Mouse (Mus musculus): Measurements from ENCODE around the gene Calcoco2. TPM values are rescaled to one million over a fixed set of nuclear protein-coding genes. Genes with fewer than 3 reads are reported as not detected.

Calcoco2 gene
- total and polyA plus RNA-seq, 3 experiments, result not detected

DNA sequence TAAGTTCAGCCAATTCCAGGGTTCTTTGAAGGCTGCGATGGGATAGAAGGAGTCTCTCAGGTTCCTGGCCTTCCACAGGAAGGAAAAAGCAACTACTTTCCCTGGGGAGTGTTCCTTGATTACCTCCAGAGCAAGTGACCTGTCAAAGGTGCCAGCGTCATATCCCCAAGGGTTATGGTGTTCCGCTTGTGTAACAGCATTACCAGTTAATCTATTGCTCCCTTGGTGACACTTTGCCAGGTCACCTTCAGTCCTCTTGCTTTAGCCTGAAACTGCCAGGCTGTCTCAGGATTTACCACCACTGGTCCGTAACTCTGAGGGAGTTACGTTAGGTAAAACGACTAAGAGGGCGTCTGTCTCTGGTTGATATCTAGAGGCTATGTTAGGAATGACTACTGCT is 41.4 kb downstream of the Calcoco2 start:
- Histone ChIP-seq H3K4me3 (ENCODE audit: control insufficient read depth in 1 of 2, insufficient read depth in 1 of 2, low read depth in 2 of 2, low read length in 2 of 2) (no peak overlapping the region), H3K9me3 (replicated peaks; ENCODE audit: insufficient read depth, low read length) (no peaks in the 10 kb centered on the region), H3K4me1 (ENCODE audit: control insufficient read depth in 1 of 2, insufficient read depth in 2 of 2, low read length in 2 of 2) (peaks cover 2 to 19% of the 10 kb centered on the region in 2 experiments), H3K27ac (ENCODE audit: control insufficient read depth, low read depth, low read length) (no peak overlapping the region), H3K9ac (ENCODE audit: control insufficient read depth, low read depth, low read length, poor library complexity, severe bottlenecking) (no peak overlapping the region), H3K36me3 (ENCODE audit: control insufficient read depth in 1 of 2, insufficient read depth in 2 of 2, low read length in 2 of 2) (peaks cover 10 to 28% of the 10 kb centered on the region in 2 experiments), H3K27me3 (ENCODE audit: control insufficient read depth in 1 of 2, insufficient read depth in 2 of 2, low read length in 2 of 2) (no peaks in the 10 kb centered on the region), H3K79me2 (ENCODE audit: control insufficient read depth, insufficient read depth, low read length, poor library complexity) (peaks cover 23% of the 10 kb centered on the region)
- DNase-seq (ENCODE audit: low read depth, low spot score), result no peak
- TF ChIP-seq ZNF384 (IDR thresholded peaks at IDR 0.05; ENCODE audit: low read depth, low read length), result no peak
- TF ChIP-seq POLR2AphosphoS5 (IDR thresholded peaks at IDR 0.05; ENCODE audit: borderline replicate concordance, low read depth, low read length), result no peak
- 0 out of 4 replicates have a peak, but pooled peaks of 1 of the 2 experiments have one; percentile 32 for TF ChIP-seq POLR2A (IDR thresholded peaks at IDR 0.05; ENCODE audit: control insufficient read depth in 1 of 2, insufficient read depth in 1 of 2, low read depth in 1 of 2, low read length in 2 of 2, poor library complexity in 1 of 2)
- no peak for TF ChIP-seq ZKSCAN1 (IDR thresholded peaks at IDR 0.05; ENCODE audit: low read depth, low read length)
- TF ChIP-seq ZMIZ1 (IDR thresholded peaks at IDR 0.05; ENCODE audit: low read depth, low read length), result no peak
- TF ChIP-seq CHD1 (IDR thresholded peaks at IDR 0.05; ENCODE audit: low read depth, low read length), result no peak
- TF ChIP-seq TBP (IDR thresholded peaks at IDR 0.05; ENCODE audit: low read depth, low read length), result no peak
- TF ChIP-seq POLR2AphosphoS2 (IDR thresholded peaks at IDR 0.05; ENCODE audit: low read length), result peak; percentile 75
- TF ChIP-seq ELF1 (IDR thresholded peaks at IDR 0.05; ENCODE audit: low read depth, low read length), result no peak
- no peak for TF ChIP-seq KAT2A (conservative IDR thresholded peaks at IDR 0.05; ENCODE audit: low read depth, low read length)
- no peak for TF ChIP-seq SIN3A (IDR thresholded peaks at IDR 0.05; ENCODE audit: low read length)
- no peak for TF ChIP-seq USF1 (IDR thresholded peaks at IDR 0.05; ENCODE audit: low read depth, low read length)

GRCm38 (mm10) chr11:96068231-96068630 is 43.5 kb downstream of the Calcoco2 start:
- no peaks in the 10 kb centered on the region for H3K9me3 ChIP-seq (replicated peaks; ENCODE audit: insufficient read depth, low read length)
- H3K4me1 ChIP-seq (ENCODE audit: control insufficient read depth in 1 of 2, insufficient read depth in 2 of 2, low read length in 2 of 2), result peaks cover 5 to 15% of the 10 kb centered on the region in 2 experiments; a peak in 3 of 4 replicates
- no peak overlapping the region for H3K27ac ChIP-seq (ENCODE audit: control insufficient read depth, low read depth, low read length)
- H3K36me3 ChIP-seq (ENCODE audit: control insufficient read depth in 1 of 2, insufficient read depth in 2 of 2, low read length in 2 of 2), result peaks cover 12 to 29% of the 10 kb centered on the region in 2 experiments
- DNase-seq (ENCODE audit: low read depth, low spot score), result no peak
- H3K9ac ChIP-seq (ENCODE audit: control insufficient read depth, low read depth, low read length, poor library complexity, severe bottlenecking), result no peak overlapping the region
- no peaks in the 10 kb centered on the region for H3K27me3 ChIP-seq (ENCODE audit: control insufficient read depth in 1 of 2, insufficient read depth in 2 of 2, low read length in 2 of 2)
- peaks cover 21% of the 10 kb centered on the region for H3K79me2 ChIP-seq (ENCODE audit: control insufficient read depth, insufficient read depth, low read length, poor library complexity)
- no peak for TF ChIP-seq USF1 (IDR thresholded peaks at IDR 0.05; ENCODE audit: low read depth, low read length)
- no peak for TF ChIP-seq BHLHE40 (IDR thresholded peaks at IDR 0.05; ENCODE audit: borderline replicate concordance, low read depth, low read length)
- TF ChIP-seq POLR2A (IDR thresholded peaks at IDR 0.05; ENCODE audit: control insufficient read depth in 1 of 2, insufficient read depth in 1 of 2, low read depth in 1 of 2, low read length in 2 of 2, poor library complexity in 1 of 2), result peak in 1 of 2 experiments; percentile 23; a peak in 1 of 4 replicates
- TF ChIP-seq CHD2 (IDR thresholded peaks at IDR 0.05; ENCODE audit: low read length), result no peak
- TF ChIP-seq TBP (IDR thresholded peaks at IDR 0.05; ENCODE audit: low read depth, low read length), result no peak
- no peak for TF ChIP-seq ELF1 (IDR thresholded peaks at IDR 0.05; ENCODE audit: low read depth, low read length)
- TF ChIP-seq E2F4 (IDR thresholded peaks at IDR 0.05; ENCODE audit: borderline replicate concordance, low read depth, low read length), result no peak
- TF ChIP-seq MAZ (IDR thresholded peaks at IDR 0.05; ENCODE audit: low read depth, low read length), result no peak
- no peak overlapping the region for H3K4me3 ChIP-seq (ENCODE audit: control insufficient read depth in 1 of 2, insufficient read depth in 1 of 2, low read depth in 2 of 2, low read length in 2 of 2)
